Mouse (Mus musculus): ENCODE data around the gene Cidec. TPM values are rescaled to one million over a fixed set of nuclear protein-coding genes. Genes with fewer than 3 reads are reported as not detected.

Gene Cidec
- polyA plus RNA-seq, 1 experiment, result 102 TPM

DNA sequence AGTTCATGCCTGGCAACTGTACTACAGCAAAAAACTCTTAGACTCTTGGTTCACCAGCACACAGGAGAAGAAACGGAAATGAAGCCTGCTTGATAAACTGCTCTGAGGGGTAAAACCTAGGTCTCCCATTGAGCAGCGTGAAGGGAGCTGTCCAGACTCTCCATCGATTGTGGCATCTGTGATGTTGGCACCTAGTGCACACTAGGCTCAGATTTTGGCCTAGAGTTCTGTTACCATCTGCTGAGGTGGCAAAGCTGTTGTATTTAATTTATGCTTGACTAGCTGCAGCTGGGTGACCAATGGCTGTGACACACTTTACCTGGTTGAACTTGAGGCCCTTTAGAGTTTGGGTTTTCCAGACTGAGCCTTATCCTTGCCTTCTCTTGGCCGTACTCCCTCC, 12.1 kb upstream of the Cidec start:
- H3K4me3 ChIP-seq (ENCODE audit: insufficient read depth, low read depth, low read length), result no peak overlapping the region
- DNase-seq, result no peak
- no peaks in the 10 kb centered on the region for H3K27me3 ChIP-seq (replicated peaks; ENCODE audit: control insufficient read depth, insufficient read depth, low read length)
- TF ChIP-seq POLR2A (IDR thresholded peaks at IDR 0.05; ENCODE audit: low read depth, low read length) (no peak), CTCF (conservative IDR thresholded peaks at IDR 0.05; ENCODE audit: insufficient read depth, insufficient read length, low read depth, low read length) (no peak)
- 95% methylated on average over 4 of the region's 4 CpGs for WGBS
- no peaks in the 10 kb centered on the region; the same call in 1 of the 2 replicates for H3K36me3 ChIP-seq (ENCODE audit: control insufficient read depth, insufficient read depth, low read length)
- H3K27ac ChIP-seq (ENCODE audit: insufficient read depth, low read depth, low read length), result no peak overlapping the region
- peaks cover 25% of the 10 kb centered on the region for H3K4me1 ChIP-seq (ENCODE audit: control insufficient read depth, insufficient read depth, low read length)

- Histone ChIP-seq H3K4me1 (ENCODE audit: control insufficient read depth, insufficient read depth, low read length) (peaks cover 15% of the 10 kb centered on the region), H3K27ac (ENCODE audit: insufficient read depth, low read depth, low read length) (peak overlapping the region; percentile 78), H3K36me3 (ENCODE audit: control insufficient read depth, insufficient read depth, low read length) (no peaks in the 10 kb centered on the region; the same call in 1 of the 2 replicates), H3K27me3 (replicated peaks; ENCODE audit: control insufficient read depth, insufficient read depth, low read length) (no peaks in the 10 kb centered on the region), H3K4me3 (ENCODE audit: insufficient read depth, low read depth, low read length) (no peak overlapping the region)
- 37% methylated on average over 7 of the region's 8 CpGs for WGBS
- TF ChIP-seq POLR2A (IDR thresholded peaks at IDR 0.05; ENCODE audit: low read depth, low read length) (no peak), CTCF (conservative IDR thresholded peaks at IDR 0.05; ENCODE audit: insufficient read depth, insufficient read length, low read depth, low read length) (no peak)
- DNase-seq, result peak; percentile 70
Measured at GRCm38 (mm10) chr6:113444207-113444965, 8.8 kb upstream of the Cidec start.

DNA sequence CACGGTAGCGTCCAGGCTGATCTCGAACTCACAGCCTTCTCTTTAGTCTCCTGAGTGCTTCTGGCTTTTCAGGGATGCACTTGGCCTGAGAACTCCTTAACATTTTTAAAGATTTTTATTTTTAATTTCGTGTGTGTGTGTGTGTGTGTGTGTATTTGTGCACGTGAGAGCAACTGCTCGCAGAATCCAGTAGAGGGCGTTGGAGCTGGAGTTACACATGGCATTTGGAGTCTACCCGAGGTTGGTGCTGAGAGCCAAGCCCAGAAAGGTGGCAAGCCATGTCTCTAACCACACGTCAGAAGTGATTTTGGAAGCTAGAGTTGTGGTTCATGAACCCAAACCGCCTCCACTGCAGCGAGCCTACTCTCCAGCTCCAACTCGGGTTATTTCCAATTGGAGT, 7.5 kb upstream of the Cidec start:
- H3K4me1 ChIP-seq (ENCODE audit: control insufficient read depth, insufficient read depth, low read length), result peaks cover 15% of the 10 kb centered on the region
- H3K36me3 ChIP-seq (ENCODE audit: control insufficient read depth, insufficient read depth, low read length), result no peaks in the 10 kb centered on the region
- peak overlapping the region; percentile 28; the same call in 1 of the 2 replicates for H3K27ac ChIP-seq (ENCODE audit: insufficient read depth, low read depth, low read length)
- 36% methylated on average over 12 of the region's 12 CpGs for WGBS
- H3K27me3 ChIP-seq (replicated peaks; ENCODE audit: control insufficient read depth, insufficient read depth, low read length), result no peaks in the 10 kb centered on the region
- H3K4me3 ChIP-seq (ENCODE audit: insufficient read depth, low read depth, low read length), result peak overlapping the region; percentile 93
- TF ChIP-seq CTCF (conservative IDR thresholded peaks at IDR 0.05; ENCODE audit: insufficient read depth, insufficient read length, low read depth, low read length) (peak; percentile 37), POLR2A (IDR thresholded peaks at IDR 0.05; ENCODE audit: low read depth, low read length) (no peak)
- no peak for DNase-seq

GRCm38 (mm10) chr6:113442442-113443090, 7.0 kb upstream of the Cidec start, which contains the start of gene Jagn1:
Gene Jagn1 (plus strand): TSS chr6:113442569.
- DNase-seq, result peak; percentile 96
- under 1% methylated on average over 45 of the region's 45 CpGs for WGBS
- no peaks in the 10 kb centered on the region for H3K36me3 ChIP-seq (ENCODE audit: control insufficient read depth, insufficient read depth, low read length)
- peaks cover 15% of the 10 kb centered on the region for H3K4me1 ChIP-seq (ENCODE audit: control insufficient read depth, insufficient read depth, low read length)
- H3K27ac ChIP-seq (ENCODE audit: insufficient read depth, low read depth, low read length), result peak within 1 kb of the TSS; percentile 28
- TF ChIP-seq POLR2A (IDR thresholded peaks at IDR 0.05; ENCODE audit: low read depth, low read length) (no peak), CTCF (conservative IDR thresholded peaks at IDR 0.05; ENCODE audit: insufficient read depth, insufficient read length, low read depth, low read length) (no peak)
- no peaks in the 10 kb centered on the region for H3K27me3 ChIP-seq (replicated peaks; ENCODE audit: control insufficient read depth, insufficient read depth, low read length)
- H3K4me3 ChIP-seq (ENCODE audit: insufficient read depth, low read depth, low read length), result peak within 1 kb of the TSS; percentile 93

- Histone ChIP-seq H3K4me1 (ENCODE audit: control insufficient read depth, insufficient read depth, low read length) (peaks cover 15% of the 10 kb centered on the region), H3K27me3 (replicated peaks; ENCODE audit: control insufficient read depth, insufficient read depth, low read length) (no peaks in the 10 kb centered on the region), H3K36me3 (ENCODE audit: control insufficient read depth, insufficient read depth, low read length) (no peaks in the 10 kb centered on the region), H3K4me3 (ENCODE audit: insufficient read depth, low read depth, low read length) (peak overlapping the region; percentile 14), H3K27ac (ENCODE audit: insufficient read depth, low read depth, low read length) (peak overlapping the region; percentile 17; the same call in 1 of the 2 replicates)
- no peak for DNase-seq
- WGBS, result 37% methylated on average over 9 of the region's 9 CpGs
- TF ChIP-seq POLR2A (IDR thresholded peaks at IDR 0.05; ENCODE audit: low read depth, low read length), result no peak
- no peak for TF ChIP-seq CTCF (conservative IDR thresholded peaks at IDR 0.05; ENCODE audit: insufficient read depth, insufficient read length, low read depth, low read length)
Measured at GRCm38 (mm10) chr6:113442087-113442441, 6.5 kb upstream of the Cidec start.

DNA sequence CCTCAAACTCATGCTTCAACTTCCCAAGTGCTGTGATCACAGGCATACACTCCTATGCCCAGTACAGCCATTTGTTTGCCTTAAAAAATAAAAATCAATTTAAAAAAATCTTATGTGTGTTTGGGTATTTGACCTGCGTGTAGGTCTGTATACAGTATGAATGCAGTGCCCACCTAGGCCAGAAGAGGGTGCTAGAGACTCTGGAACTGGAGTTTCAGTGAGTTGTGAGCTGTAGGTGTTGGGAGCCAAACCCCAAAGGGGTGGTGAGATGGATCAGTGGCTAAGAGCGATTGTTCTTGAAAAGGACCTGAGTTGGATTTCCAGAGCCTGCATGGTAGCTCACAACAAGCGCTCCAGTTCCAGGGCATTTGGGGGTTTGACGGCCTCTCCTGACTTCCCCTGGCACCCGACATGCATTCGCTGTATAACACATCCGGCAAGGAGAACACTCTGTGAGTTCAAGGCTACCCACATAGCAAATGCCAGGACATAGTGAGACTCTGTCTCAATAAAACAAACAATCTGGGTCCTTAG, 5.7 kb upstream of the Cidec start:
- no peak for TF ChIP-seq POLR2A (IDR thresholded peaks at IDR 0.05; ENCODE audit: low read depth, low read length)
- TF ChIP-seq CTCF (conservative IDR thresholded peaks at IDR 0.05; ENCODE audit: insufficient read depth, insufficient read length, low read depth, low read length), result peak; percentile 84
- H3K4me1 ChIP-seq (ENCODE audit: control insufficient read depth, insufficient read depth, low read length), result peaks cover 15% of the 10 kb centered on the region
- no peaks in the 10 kb centered on the region for H3K36me3 ChIP-seq (ENCODE audit: control insufficient read depth, insufficient read depth, low read length)
- H3K27me3 ChIP-seq (replicated peaks; ENCODE audit: control insufficient read depth, insufficient read depth, low read length), result no peaks in the 10 kb centered on the region
- WGBS, result 51% methylated on average over 7 of the region's 7 CpGs
- no peak overlapping the region for H3K4me3 ChIP-seq (ENCODE audit: insufficient read depth, low read depth, low read length)
- H3K27ac ChIP-seq (ENCODE audit: insufficient read depth, low read depth, low read length), result no peak overlapping the region
- peak; percentile 84 for DNase-seq

- no peak overlapping the region for H3K4me3 ChIP-seq (ENCODE audit: insufficient read depth, low read depth, low read length)
- no peaks in the 10 kb centered on the region for H3K27me3 ChIP-seq (replicated peaks; ENCODE audit: control insufficient read depth, insufficient read depth, low read length)
- no peaks in the 10 kb centered on the region for H3K36me3 ChIP-seq (ENCODE audit: control insufficient read depth, insufficient read depth, low read length)
- H3K27ac ChIP-seq (ENCODE audit: insufficient read depth, low read depth, low read length), result no peak overlapping the region
- TF ChIP-seq POLR2A (IDR thresholded peaks at IDR 0.05; ENCODE audit: low read depth, low read length) (no peak), CTCF (conservative IDR thresholded peaks at IDR 0.05; ENCODE audit: insufficient read depth, insufficient read length, low read depth, low read length) (no peak)
- peaks cover 15% of the 10 kb centered on the region for H3K4me1 ChIP-seq (ENCODE audit: control insufficient read depth, insufficient read depth, low read length)
- no peak for DNase-seq
- WGBS, result 89% methylated on average over 3 of the region's 3 CpGs
Measured at GRCm38 (mm10) chr6:113440686-113441085, 5.1 kb upstream of the Cidec start.

All from kidney, adult 2 months (tissue).